Mouse (Mus musculus): ENCODE measurements around the gene Hook1. TPM values are rescaled to one million over a fixed set of nuclear protein-coding genes. Genes with fewer than 3 reads are reported as not detected.

Hook1 gene
- 33.1 and 34.2 TPM in 2 replicates for polyA plus RNA-seq (2016; fragmentation: Nextera tagmentation; extraction: Ambion mirVana)

DNA sequence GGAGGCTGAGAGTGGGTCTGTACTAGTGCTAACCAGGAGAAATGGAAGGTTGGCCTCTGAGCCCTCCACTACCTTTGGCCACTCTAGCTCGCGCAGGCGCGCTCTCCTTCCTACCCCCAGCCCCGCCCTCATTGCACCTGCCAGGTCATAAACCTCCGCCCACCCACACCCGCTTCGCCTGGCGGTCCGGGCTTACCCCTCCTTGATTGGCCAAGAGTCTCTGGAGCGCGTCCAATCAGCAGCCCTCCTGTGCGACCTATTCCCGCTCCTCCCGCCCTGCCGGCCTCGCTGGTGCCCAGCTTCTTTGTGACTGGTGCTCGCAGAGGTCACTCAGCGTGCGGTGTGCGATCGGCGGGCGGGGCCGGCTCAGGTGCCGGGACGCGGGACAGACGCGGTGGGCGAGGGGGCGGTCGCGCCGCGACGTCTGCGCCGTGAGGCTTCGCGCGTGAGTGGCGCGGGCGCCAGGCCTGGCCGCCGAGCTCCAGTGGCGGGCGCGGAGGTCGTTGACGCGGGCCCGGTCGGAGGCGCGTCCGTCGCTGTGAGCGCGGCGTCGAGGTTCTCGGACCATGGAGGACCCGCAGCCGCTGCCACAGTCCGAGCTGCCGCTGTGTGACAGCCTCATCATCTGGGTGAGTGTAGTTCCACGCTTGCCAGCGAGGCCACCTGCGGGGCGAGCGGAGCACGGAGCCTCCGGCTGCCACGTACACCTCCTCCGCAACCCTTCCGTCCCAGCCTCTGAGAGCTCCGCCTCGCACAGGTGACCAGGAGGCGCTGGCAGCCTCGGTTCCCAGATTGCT lies at the start of gene Hook1:
TSS of gene Hook1 (plus strand) at position 313 of the 797 bp plus-strand sequence.
- no peaks in the 10 kb centered on the region for H3K9me3 ChIP-seq
- peak within 1 kb of the TSS; percentile 77 for H3K4me3 ChIP-seq
- H3K27ac ChIP-seq = peak within 1 kb of the TSS; percentile 90
- WGBS = under 1% methylated on average over 82 of the region's 82 CpGs
- H3K27me3 ChIP-seq (ENCODE audit: poor library complexity, severe bottlenecking) = peaks cover 9% of the 10 kb centered on the region; the same call in 1 of the 2 replicates
- H3K4me1 ChIP-seq = peaks cover 24% of the 10 kb centered on the region
- DNase-seq (ENCODE audit: extremely low spot score, low spot score) = peak; percentile 94
- no peaks in the 10 kb centered on the region for H3K36me3 ChIP-seq (replicated peaks)

- no peak for DNase-seq (ENCODE audit: extremely low spot score, low spot score)
- Histone ChIP-seq H3K9me3 (no peaks in the 10 kb centered on the region), H3K4me3 (no peak overlapping the region), H3K36me3 (replicated peaks) (no peaks in the 10 kb centered on the region), H3K27ac (no peak overlapping the region), H3K4me1 (peaks cover 19% of the 10 kb centered on the region), H3K27me3 (ENCODE audit: poor library complexity, severe bottlenecking) (no peaks in the 10 kb centered on the region)
- WGBS = 90% methylated on average over 6 of the region's 6 CpGs
Measured at GRCm38 (mm10) chr4:95917703-95918102, 49.3 kb upstream of the Hook1 start.

- no peak overlapping the region for H3K4me3 ChIP-seq
- H3K27me3 ChIP-seq (ENCODE audit: poor library complexity, severe bottlenecking) = no peaks in the 10 kb centered on the region
- H3K36me3 ChIP-seq (replicated peaks) = no peaks in the 10 kb centered on the region
- peaks cover 17% of the 10 kb centered on the region for H3K4me1 ChIP-seq
- H3K27ac ChIP-seq = no peak overlapping the region
- WGBS = 84% methylated on average over 4 of the region's 4 CpGs
- DNase-seq (ENCODE audit: extremely low spot score, low spot score) = no peak
- no peaks in the 10 kb centered on the region for H3K9me3 ChIP-seq
Measured at GRCm38 (mm10) chr4:95920448-95920847, 46.6 kb upstream of the Hook1 start.

- Histone ChIP-seq H3K9me3 (no peaks in the 10 kb centered on the region), H3K4me1 (no peaks in the 10 kb centered on the region), H3K27me3 (ENCODE audit: poor library complexity, severe bottlenecking) (no peaks in the 10 kb centered on the region), H3K27ac (no peak overlapping the region), H3K36me3 (replicated peaks) (no peaks in the 10 kb centered on the region), H3K4me3 (no peak overlapping the region)
- peak; percentile 77 for DNase-seq (ENCODE audit: extremely low spot score, low spot score)
- WGBS = 13% methylated on average over 7 of the region's 7 CpGs
Measured at GRCm38 (mm10) chr4:95924210-95925184, 42.5 kb upstream of the Hook1 start.

DNA sequence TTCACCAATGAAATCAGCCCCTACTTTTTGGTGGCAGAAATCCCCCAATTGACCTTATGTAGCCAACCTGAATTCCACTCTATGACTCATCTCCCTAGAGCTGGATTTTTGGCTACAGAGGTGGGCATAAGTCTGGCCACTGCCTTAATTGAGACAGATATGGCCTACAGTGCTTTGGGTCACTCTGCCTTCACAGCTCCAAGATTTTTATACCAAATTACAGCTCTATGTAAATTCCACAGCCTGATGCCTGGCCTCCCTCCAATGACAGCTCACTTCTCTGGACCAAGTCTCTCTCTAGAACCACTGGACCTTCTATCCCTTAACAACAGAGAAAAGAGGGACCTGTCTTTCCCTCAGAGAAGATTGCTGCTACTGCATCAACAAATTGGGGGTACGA lies 38.2 kb upstream of the Hook1 start:
- WGBS = 90% methylated on average over 1 of the region's 1 CpGs
- Histone ChIP-seq H3K4me1 (no peaks in the 10 kb centered on the region), H3K36me3 (replicated peaks) (no peaks in the 10 kb centered on the region), H3K27ac (no peak overlapping the region), H3K4me3 (no peak overlapping the region), H3K27me3 (ENCODE audit: poor library complexity, severe bottlenecking) (no peaks in the 10 kb centered on the region), H3K9me3 (no peaks in the 10 kb centered on the region)
- DNase-seq (ENCODE audit: extremely low spot score, low spot score) = no peak

DNA sequence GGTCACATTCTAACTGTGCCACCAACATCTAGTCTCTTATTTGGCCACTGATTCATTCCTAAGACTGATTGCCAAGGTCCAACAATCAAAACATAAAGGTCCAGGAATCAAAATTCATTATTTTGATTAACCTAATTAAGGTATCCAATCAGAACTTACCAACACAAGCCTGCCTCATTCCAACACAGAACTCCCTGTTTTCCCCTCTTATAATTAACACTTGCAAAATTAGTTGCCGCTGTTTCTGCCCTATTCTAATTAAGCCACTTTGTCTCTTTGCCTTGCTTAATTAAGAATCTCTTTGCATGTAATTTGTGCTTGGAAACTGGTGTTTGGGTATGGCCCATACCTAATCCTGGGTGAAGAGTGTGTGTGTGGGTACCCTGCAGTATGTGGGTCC lies 37.1 kb upstream of the Hook1 start:
- WGBS = 85% methylated on average over 1 of the region's 1 CpGs

DNA sequence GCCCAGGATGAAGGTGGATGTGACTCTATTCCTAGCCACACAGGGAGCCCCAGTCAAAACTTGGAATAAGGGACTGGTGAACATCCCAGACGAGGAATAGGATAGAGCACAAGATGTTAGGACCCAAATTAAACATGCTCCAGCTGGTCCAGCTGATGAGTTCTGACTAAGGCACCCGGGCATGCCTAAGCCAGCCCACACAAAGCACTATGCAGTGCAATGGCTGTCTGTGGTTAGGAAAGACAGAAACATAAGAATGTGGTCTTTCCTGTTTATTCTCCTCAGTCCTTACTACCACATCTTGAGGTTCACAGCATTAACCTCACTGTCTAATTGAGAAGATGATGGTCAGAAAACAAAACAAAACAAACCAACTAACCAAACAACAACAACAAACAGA lies 35.7 kb upstream of the Hook1 start:
- no peaks in the 10 kb centered on the region for H3K9me3 ChIP-seq
- no peak overlapping the region for H3K4me3 ChIP-seq
- WGBS = 72% methylated on average over 2 of the region's 2 CpGs
- peaks cover 5% of the 10 kb centered on the region for H3K4me1 ChIP-seq
- DNase-seq (ENCODE audit: extremely low spot score, low spot score) = no peak
- no peak overlapping the region for H3K27ac ChIP-seq
- H3K27me3 ChIP-seq (ENCODE audit: poor library complexity, severe bottlenecking) = no peaks in the 10 kb centered on the region
- no peaks in the 10 kb centered on the region for H3K36me3 ChIP-seq (replicated peaks)

More for the DNA sequence above, 37.1 kb upstream of the Hook1 start:
- DNase-seq (ENCODE audit: extremely low spot score, low spot score) = no peak
- peaks cover 5% of the 10 kb centered on the region for H3K4me1 ChIP-seq
- no peaks in the 10 kb centered on the region for H3K27me3 ChIP-seq (ENCODE audit: poor library complexity, severe bottlenecking)
- H3K36me3 ChIP-seq (replicated peaks) = no peaks in the 10 kb centered on the region
- H3K9me3 ChIP-seq = no peaks in the 10 kb centered on the region
- H3K27ac ChIP-seq = no peak overlapping the region
- H3K4me3 ChIP-seq = no peak overlapping the region

DNA sequence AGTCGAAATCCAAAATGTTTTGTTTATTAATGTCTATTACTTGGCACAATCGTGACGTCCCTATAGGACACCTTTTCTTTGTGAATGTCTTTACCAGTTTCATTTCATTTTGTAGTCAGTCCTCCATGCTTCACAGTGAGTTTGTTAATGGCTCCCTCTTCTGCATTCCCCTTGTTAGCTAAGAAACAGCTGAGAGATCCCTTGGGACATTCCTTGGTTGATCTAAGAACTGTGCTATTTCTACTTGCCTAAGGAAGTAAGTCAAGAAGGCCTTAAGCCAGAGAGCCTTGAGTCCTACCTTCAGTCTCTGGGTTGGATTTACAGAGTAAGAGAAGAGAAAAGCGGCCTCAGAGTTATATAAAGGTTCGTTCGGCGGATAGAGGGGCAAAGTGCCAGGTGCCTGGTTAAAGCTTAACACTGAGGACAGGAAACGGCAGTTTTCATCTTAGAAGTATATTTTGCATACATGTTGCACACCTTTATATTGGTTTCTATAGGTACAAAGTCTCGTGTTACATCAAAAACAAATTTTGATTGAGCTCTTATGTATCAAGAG lies 33.2 kb upstream of the Hook1 start:
- DNase-seq (ENCODE audit: extremely low spot score, low spot score) = no peak
- H3K4me3 ChIP-seq = no peak overlapping the region
- H3K9me3 ChIP-seq = no peaks in the 10 kb centered on the region
- no peaks in the 10 kb centered on the region for H3K27me3 ChIP-seq (ENCODE audit: poor library complexity, severe bottlenecking)
- no peaks in the 10 kb centered on the region for H3K36me3 ChIP-seq (replicated peaks)
- H3K4me1 ChIP-seq = peaks cover 5% of the 10 kb centered on the region
- WGBS = 90% methylated on average over 9 of the region's 9 CpGs
- no peak overlapping the region for H3K27ac ChIP-seq

DNA sequence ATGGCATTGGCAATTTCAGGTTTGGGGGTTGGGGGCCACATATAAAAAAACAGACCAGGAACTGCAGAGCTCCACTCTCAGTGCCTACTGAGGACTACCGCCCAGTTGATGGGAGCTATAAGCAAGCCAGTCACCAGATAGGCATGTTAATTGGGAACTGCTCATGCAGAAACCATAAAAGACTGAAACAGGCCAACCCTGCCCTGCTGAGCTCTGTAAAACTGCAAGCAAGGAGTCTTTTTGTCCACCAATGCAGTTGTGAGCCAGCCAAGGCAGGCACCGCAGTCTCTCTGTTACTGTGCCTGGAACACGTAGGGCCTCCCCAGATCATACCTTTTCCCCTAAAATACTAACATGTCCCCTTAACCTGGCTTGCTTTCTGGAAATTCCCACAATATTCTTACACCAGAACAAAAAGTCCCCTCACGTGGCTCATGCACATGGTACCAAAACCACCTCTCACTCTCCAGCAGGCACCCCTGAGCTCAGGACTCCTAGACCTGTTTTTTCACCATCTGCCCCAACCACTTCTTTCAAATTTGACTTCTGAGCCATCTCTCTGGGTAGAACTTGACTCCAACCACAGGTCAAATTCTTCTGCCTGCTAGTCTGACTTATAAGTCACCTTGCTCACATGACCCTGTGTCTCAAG lies 32.5 kb upstream of the Hook1 start:
- no peak overlapping the region for H3K27ac ChIP-seq
- 84% methylated on average over 4 of the region's 4 CpGs for WGBS
- peaks cover 5% of the 10 kb centered on the region for H3K4me1 ChIP-seq
- no peaks in the 10 kb centered on the region for H3K27me3 ChIP-seq (ENCODE audit: poor library complexity, severe bottlenecking)
- H3K36me3 ChIP-seq (replicated peaks) = no peaks in the 10 kb centered on the region
- H3K4me3 ChIP-seq = no peak overlapping the region
- no peaks in the 10 kb centered on the region for H3K9me3 ChIP-seq
- DNase-seq (ENCODE audit: extremely low spot score, low spot score) = no peak

- H3K27me3 ChIP-seq (ENCODE audit: poor library complexity, severe bottlenecking) = no peaks in the 10 kb centered on the region
- no peak for DNase-seq (ENCODE audit: extremely low spot score, low spot score)
- H3K4me3 ChIP-seq = no peak overlapping the region
- WGBS = 87% methylated on average over 3 of the region's 3 CpGs
- no peaks in the 10 kb centered on the region for H3K36me3 ChIP-seq (replicated peaks)
- no peaks in the 10 kb centered on the region for H3K9me3 ChIP-seq
- no peak overlapping the region for H3K27ac ChIP-seq
- peaks cover 5% of the 10 kb centered on the region for H3K4me1 ChIP-seq
Measured at GRCm38 (mm10) chr4:95938701-95939100, 28.3 kb upstream of the Hook1 start.

DNA sequence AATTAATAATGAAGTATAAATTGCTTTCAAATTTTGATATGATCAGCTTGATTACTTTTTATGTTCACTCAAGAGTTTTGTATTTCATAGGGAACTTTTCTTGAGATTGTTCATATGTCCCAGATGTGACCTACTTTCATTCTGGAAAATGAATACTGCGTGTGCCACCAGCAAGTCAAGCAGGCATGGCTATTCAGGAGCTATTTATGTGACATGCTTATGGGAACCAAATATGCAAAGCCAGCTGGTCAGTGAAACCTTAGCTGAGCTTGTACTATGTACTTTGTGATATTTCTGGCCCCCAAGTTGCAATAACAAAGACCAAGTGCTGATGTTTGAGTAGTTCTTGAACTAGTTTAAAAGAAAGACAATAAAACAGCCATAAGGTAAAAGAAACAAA lies 19.1 kb upstream of the Hook1 start:
- no peaks in the 10 kb centered on the region for H3K36me3 ChIP-seq (replicated peaks)
- no peak overlapping the region for H3K4me3 ChIP-seq
- WGBS = 80% methylated on average over 1 of the region's 1 CpGs
- no peaks in the 10 kb centered on the region for H3K9me3 ChIP-seq
- DNase-seq (ENCODE audit: extremely low spot score, low spot score) = no peak
- H3K27me3 ChIP-seq (ENCODE audit: poor library complexity, severe bottlenecking) = no peaks in the 10 kb centered on the region
- H3K4me1 ChIP-seq = no peaks in the 10 kb centered on the region
- no peak overlapping the region for H3K27ac ChIP-seq

DNA sequence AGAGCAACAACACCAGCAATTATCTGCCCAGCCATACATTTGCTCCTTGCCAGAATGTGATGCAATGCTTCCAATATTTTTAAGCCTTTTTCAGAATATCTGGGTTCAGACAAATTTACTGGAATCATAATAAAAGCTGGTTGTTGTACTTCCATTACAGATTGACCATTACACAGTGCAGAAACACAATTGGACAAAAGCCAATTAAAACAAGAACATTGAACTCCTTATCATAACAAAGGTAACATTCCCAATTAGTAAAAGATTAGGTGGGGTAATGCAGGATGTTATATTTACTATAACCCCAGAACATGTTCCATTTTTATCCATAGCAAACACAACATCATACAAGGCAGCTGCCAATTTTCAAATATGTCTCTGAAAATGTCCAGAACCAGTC lies 13.7 kb upstream of the Hook1 start:
- no peaks in the 10 kb centered on the region for H3K36me3 ChIP-seq (replicated peaks)
- H3K4me3 ChIP-seq = no peak overlapping the region
- H3K9me3 ChIP-seq = no peaks in the 10 kb centered on the region
- no peak overlapping the region for H3K27ac ChIP-seq
- H3K4me1 ChIP-seq = no peaks in the 10 kb centered on the region
- no peaks in the 10 kb centered on the region for H3K27me3 ChIP-seq (ENCODE audit: poor library complexity, severe bottlenecking)
- no peak for DNase-seq (ENCODE audit: extremely low spot score, low spot score)

All from forebrain, embryonic 10.5 days (tissue).